Mouse (Mus musculus): ENCODE measurements around the gene Mybpc2. TPM values are rescaled to one million over a fixed set of nuclear protein-coding genes. Genes with fewer than 3 reads are reported as not detected.

Mybpc2 gene
- polyA plus RNA-seq, 1 experiment from 2014 or later = 0.06 TPM

GRCm38 (mm10) chr7:44519240-44519913, 5.1 kb downstream of the Mybpc2 start:
- H3K27me3 ChIP-seq = peaks cover 48% of the 10 kb centered on the region
- no peak overlapping the region for H3K4me3 ChIP-seq
- ATAC-seq (ENCODE audit: insufficient number of reproducible peaks, insufficient read depth, low FRiP score, low TSS enrichment) = no peak
- H3K9ac ChIP-seq = no peak overlapping the region
- H3K4me2 ChIP-seq (replicated peaks) = no peak overlapping the region
- WGBS = 68% methylated on average over 9 of the region's 9 CpGs
- H3K4me1 ChIP-seq = no peaks in the 10 kb centered on the region
- no peaks in the 10 kb centered on the region for H3K9me3 ChIP-seq
- no peaks in the 10 kb centered on the region for H3K36me3 ChIP-seq
- H3K27ac ChIP-seq = no peak overlapping the region

GRCm38 (mm10) chr7:44507491-44507890, 17.0 kb downstream of the Mybpc2 start:
- Histone ChIP-seq H3K4me3 (no peak overlapping the region), H3K27me3 (0 out of 2 replicates have a peak, but pooled peaks cover 6% of the 10 kb centered on the region), H3K4me1 (no peaks in the 10 kb centered on the region), H3K27ac (no peak overlapping the region), H3K36me3 (no peaks in the 10 kb centered on the region), H3K4me2 (replicated peaks) (no peak overlapping the region), H3K9ac (no peak overlapping the region), H3K9me3 (peaks cover 4% of the 10 kb centered on the region)
- ATAC-seq (ENCODE audit: insufficient number of reproducible peaks, insufficient read depth, low FRiP score, low TSS enrichment) = no peak

- Histone ChIP-seq H3K27ac (no peak overlapping the region), H3K27me3 (no peaks in the 10 kb centered on the region), H3K4me2 (replicated peaks) (no peak overlapping the region), H3K9me3 (no peaks in the 10 kb centered on the region), H3K9ac (no peak overlapping the region), H3K4me1 (0 out of 2 replicates have a peak, but pooled peaks cover 4% of the 10 kb centered on the region), H3K4me3 (no peak overlapping the region), H3K36me3 (no peaks in the 10 kb centered on the region)
- ATAC-seq (ENCODE audit: insufficient number of reproducible peaks, insufficient read depth, low FRiP score, low TSS enrichment) = no peak
- 36% methylated on average over 5 of the region's 5 CpGs for WGBS
These were observed 22.8 kb downstream of the Mybpc2 start for GRCm38 (mm10) chr7:44501563-44502115.

GRCm38 (mm10) chr7:44500046-44500445, 24.4 kb downstream of the Mybpc2 start:
- no peak overlapping the region for H3K4me3 ChIP-seq
- no peak for ATAC-seq (ENCODE audit: insufficient number of reproducible peaks, insufficient read depth, low FRiP score, low TSS enrichment)
- no peaks in the 10 kb centered on the region for H3K9me3 ChIP-seq
- no peak overlapping the region for H3K4me2 ChIP-seq (replicated peaks)
- H3K27ac ChIP-seq = no peak overlapping the region
- no peaks in the 10 kb centered on the region for H3K27me3 ChIP-seq
- 63% methylated on average over 20 of the region's 20 CpGs for WGBS
- H3K4me1 ChIP-seq = peaks cover 12% of the 10 kb centered on the region
- H3K9ac ChIP-seq = no peak overlapping the region
- no peaks in the 10 kb centered on the region for H3K36me3 ChIP-seq

- Histone ChIP-seq H3K9ac (no peak overlapping the region), H3K36me3 (0 out of 2 replicates have a peak, but pooled peaks cover 4% of the 10 kb centered on the region), H3K4me1 (peaks cover 12% of the 10 kb centered on the region), H3K4me3 (no peak overlapping the region), H3K27ac (no peak overlapping the region), H3K9me3 (no peaks in the 10 kb centered on the region), H3K4me2 (replicated peaks) (no peak overlapping the region), H3K27me3 (no peaks in the 10 kb centered on the region)
- ATAC-seq (ENCODE audit: insufficient number of reproducible peaks, insufficient read depth, low FRiP score, low TSS enrichment) = no peak
- WGBS = 73% methylated on average over 1 of the region's 1 CpGs
These were observed 25.5 kb downstream of the Mybpc2 start for GRCm38 (mm10) chr7:44498922-44499321.

- Histone ChIP-seq H3K4me1 (peaks cover 12% of the 10 kb centered on the region), H3K36me3 (peaks cover 16% of the 10 kb centered on the region), H3K27ac (no peak overlapping the region), H3K4me2 (replicated peaks) (peak overlapping the region; percentile 68), H3K9me3 (no peaks in the 10 kb centered on the region), H3K27me3 (no peaks in the 10 kb centered on the region), H3K4me3 (peak overlapping the region; percentile 68), H3K9ac (peak overlapping the region; percentile 74; the same call in 1 of the 2 replicates)
- ATAC-seq (ENCODE audit: insufficient number of reproducible peaks, insufficient read depth, low FRiP score, low TSS enrichment) = no peak
- 85% methylated on average over 10 of the region's 10 CpGs for WGBS
These were observed 26.9 kb downstream of the Mybpc2 start for GRCm38 (mm10) chr7:44497361-44498055.

- Histone ChIP-seq H3K27me3 (no peaks in the 10 kb centered on the region), H3K36me3 (peaks cover 24% of the 10 kb centered on the region), H3K4me2 (replicated peaks) (peak overlapping the region; percentile 68), H3K9ac (peak overlapping the region; percentile 74), H3K4me1 (peaks cover 12% of the 10 kb centered on the region), H3K4me3 (peak overlapping the region; percentile 68), H3K27ac (peak overlapping the region; percentile 94), H3K9me3 (no peaks in the 10 kb centered on the region)
- under 1% methylated on average over 26 of the region's 26 CpGs for WGBS
- no peak for ATAC-seq (ENCODE audit: insufficient number of reproducible peaks, insufficient read depth, low FRiP score, low TSS enrichment)
These were observed 27.7 kb downstream of the Mybpc2 start for GRCm38 (mm10) chr7:44496771-44497109.

GRCm38 (mm10) chr7:44495992-44496770, 28.3 kb downstream of the Mybpc2 start, which contains the start of the genes Emc10 and Fam71e1:
TSS of gene Emc10 (minus strand) at chr7:44496529.
TSS of gene Fam71e1 (plus strand) at chr7:44496581.
- peak; percentile 86 for ATAC-seq (ENCODE audit: insufficient number of reproducible peaks, insufficient read depth, low FRiP score, low TSS enrichment)
- Histone ChIP-seq H3K27me3 (no peaks in the 10 kb centered on the region), H3K4me2 (replicated peaks) (peak within 1 kb of the TSS; percentile 68), H3K4me1 (peaks cover 12% of the 10 kb centered on the region), H3K36me3 (peaks cover 29% of the 10 kb centered on the region), H3K9me3 (no peaks in the 10 kb centered on the region), H3K9ac (peak within 1 kb of the TSS; percentile 74), H3K27ac (peak within 1 kb of the TSS; percentile 94), H3K4me3 (peak within 1 kb of the TSS; percentile 68)
- WGBS = 1% methylated on average over 58 of the region's 58 CpGs

- ATAC-seq (ENCODE audit: insufficient number of reproducible peaks, insufficient read depth, low FRiP score, low TSS enrichment) = no peak
- Histone ChIP-seq H3K4me2 (replicated peaks) (peak overlapping the region; percentile 68), H3K4me3 (peak overlapping the region; percentile 68; the same call in 1 of the 2 replicates), H3K27ac (no peak overlapping the region), H3K4me1 (peaks cover 12% of the 10 kb centered on the region), H3K9ac (peak overlapping the region; percentile 74; the same call in 1 of the 2 replicates), H3K27me3 (no peaks in the 10 kb centered on the region), H3K36me3 (peaks cover 40% of the 10 kb centered on the region), H3K9me3 (no peaks in the 10 kb centered on the region)
- 86% methylated on average over 7 of the region's 7 CpGs for WGBS
These were observed 29.4 kb downstream of the Mybpc2 start for GRCm38 (mm10) chr7:44495086-44495485.

GRCm38 (mm10) chr7:44494681-44495080, 29.8 kb downstream of the Mybpc2 start:
- H3K4me3 ChIP-seq = no peak overlapping the region

GRCm38 (mm10) chr7:44492166-44492826, 32.2 kb downstream of the Mybpc2 start:
- 92% methylated on average over 21 of the region's 21 CpGs for WGBS
- no peak for ATAC-seq (ENCODE audit: insufficient number of reproducible peaks, insufficient read depth, low FRiP score, low TSS enrichment)
- no peaks in the 10 kb centered on the region for H3K27me3 ChIP-seq
- H3K9me3 ChIP-seq = no peaks in the 10 kb centered on the region
- no peak overlapping the region for H3K27ac ChIP-seq
- H3K4me2 ChIP-seq (replicated peaks) = no peak overlapping the region
- peaks cover 55% of the 10 kb centered on the region for H3K36me3 ChIP-seq
- no peak overlapping the region for H3K9ac ChIP-seq
- no peak overlapping the region for H3K4me3 ChIP-seq
- peaks cover 11% of the 10 kb centered on the region for H3K4me1 ChIP-seq

More at GRCm38 (mm10) chr7:44494681-44495080, 29.8 kb downstream of the Mybpc2 start:
- Histone ChIP-seq H3K9me3 (no peaks in the 10 kb centered on the region), H3K4me1 (peaks cover 12% of the 10 kb centered on the region), H3K27ac (no peak overlapping the region), H3K27me3 (no peaks in the 10 kb centered on the region), H3K36me3 (peaks cover 44% of the 10 kb centered on the region), H3K4me2 (replicated peaks) (0 out of 2 replicates have a peak overlapping the region, but pooled peaks have one; percentile 68), H3K9ac (no peak overlapping the region)
- no peak for ATAC-seq (ENCODE audit: insufficient number of reproducible peaks, insufficient read depth, low FRiP score, low TSS enrichment)
- 93% methylated on average over 12 of the region's 12 CpGs for WGBS

Data from embryonic facial prominence, embryonic 12.5 days (tissue).